Mouse (Mus musculus): ENCODE results near the gene Zswim7.
"Not testable (repeated sequence)": the region's sequence is repeated elsewhere in the genome, so short reads cannot be mapped to it uniquely, and the experiment has no call there.

Gene Zswim7

DNA sequence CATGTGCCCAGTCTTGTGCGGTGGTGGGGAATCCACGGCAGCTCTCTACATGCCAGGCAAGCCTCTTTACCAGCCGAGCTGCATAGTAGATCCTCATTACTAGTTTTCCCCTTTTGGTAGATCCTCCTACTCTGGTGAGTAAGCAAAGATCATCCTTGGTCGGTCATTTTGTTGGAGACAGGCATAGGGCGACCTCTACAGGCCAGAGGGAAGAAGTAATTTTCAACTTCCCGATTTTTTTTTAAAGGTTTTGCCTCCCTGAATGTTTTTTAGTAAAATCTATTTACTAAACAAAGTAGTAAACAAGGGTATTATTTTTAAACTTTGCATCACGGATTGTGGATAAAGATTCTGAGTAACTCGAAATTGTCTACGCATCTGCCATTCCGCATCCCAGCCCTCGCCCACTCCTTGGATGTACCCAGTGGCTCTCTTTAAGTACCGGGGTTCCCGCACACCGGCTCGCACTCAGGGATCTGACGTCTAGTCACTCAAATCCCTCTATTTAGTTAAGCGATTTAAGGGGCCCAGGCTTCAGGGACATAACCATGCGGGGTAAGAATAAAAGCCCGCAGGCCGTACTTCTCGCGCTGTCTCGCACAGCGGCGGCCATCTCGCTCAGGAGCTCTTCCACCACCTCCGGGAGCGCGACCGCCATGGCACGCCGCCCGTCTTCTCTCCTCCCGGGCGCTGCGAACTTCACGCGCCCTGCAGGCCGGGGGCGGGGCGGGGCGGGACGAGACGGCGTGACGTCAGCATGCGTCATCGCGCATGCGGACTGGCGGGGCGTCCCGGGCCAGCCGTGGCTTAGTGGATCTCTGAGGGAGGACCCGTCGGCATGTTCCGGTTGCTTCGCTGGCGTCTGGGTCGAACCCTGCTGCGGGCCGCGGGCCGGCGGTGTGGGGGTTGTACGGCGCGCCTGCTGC lies at the start of gene Zswim7, which contains the start of gene Ttc19:
Gene Zswim7 (minus strand): TSS at position 701 of the 926 bp plus-strand sequence.
Gene Ttc19 (plus strand): TSS at position 799 of the 926 bp plus-strand sequence.
- DNase-seq (ENCODE audit: low spot score in 2 of 2): peak; percentile 91 to 95

DNA sequence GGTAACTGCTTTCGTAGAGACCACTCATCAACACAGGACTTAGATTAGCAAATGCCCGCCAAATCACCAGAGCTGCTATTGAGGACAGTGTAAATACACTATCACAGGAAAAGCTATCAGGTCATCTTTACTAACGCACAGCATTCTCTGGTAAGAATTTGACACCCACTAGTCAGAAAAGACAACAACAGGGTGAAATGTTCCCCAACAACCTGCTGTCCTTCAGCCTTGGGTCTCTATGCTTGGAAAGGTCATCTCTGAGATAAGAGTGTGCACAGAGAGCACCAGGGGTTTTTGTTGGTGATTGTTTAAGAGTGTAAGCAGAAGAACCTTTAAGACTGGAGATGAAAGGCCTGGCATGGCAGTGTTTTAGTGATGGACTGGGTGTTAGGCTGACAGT lies 42.5 kb upstream of the Zswim7 start:
- no peak for DNase-seq (ENCODE audit: low spot score in 2 of 2)

GRCm38 (mm10) chr11:62320097-62320496 lies 38.9 kb upstream of the Zswim7 start:
- DNase-seq (ENCODE audit: low spot score in 2 of 2): no peak

DNA sequence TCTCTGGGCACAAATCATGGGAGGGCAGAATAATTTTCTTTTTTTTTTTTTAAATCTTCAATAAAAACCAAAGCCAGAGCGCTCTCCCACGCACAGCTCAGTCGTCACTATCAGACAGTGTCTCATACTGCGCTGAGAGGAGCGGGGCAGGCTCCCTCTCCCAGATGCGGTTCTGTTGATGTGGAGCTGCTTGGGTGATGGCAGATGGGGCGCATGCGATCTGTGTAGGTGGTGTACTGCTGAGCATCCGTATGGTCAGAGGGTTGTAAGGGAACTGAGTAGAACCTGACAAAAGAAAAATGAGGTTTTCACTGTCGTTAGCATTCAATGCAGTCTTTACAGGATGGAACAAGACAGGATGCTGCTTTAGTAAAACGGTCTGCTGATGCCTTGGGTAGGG lies 36.6 kb upstream of the Zswim7 start:
- DNase-seq (ENCODE audit: low spot score in 2 of 2): no peak

- no peak for DNase-seq (ENCODE audit: low spot score in 2 of 2)
These were observed 33.8 kb upstream of the Zswim7 start for GRCm38 (mm10) chr11:62314984-62315383.

GRCm38 (mm10) chr11:62309296-62309695 lies 28.1 kb upstream of the Zswim7 start:
- no peak for DNase-seq (ENCODE audit: low spot score in 2 of 2)

GRCm38 (mm10) chr11:62305866-62306265 lies 24.7 kb upstream of the Zswim7 start:
- no peak for DNase-seq (ENCODE audit: low spot score in 2 of 2)

DNA sequence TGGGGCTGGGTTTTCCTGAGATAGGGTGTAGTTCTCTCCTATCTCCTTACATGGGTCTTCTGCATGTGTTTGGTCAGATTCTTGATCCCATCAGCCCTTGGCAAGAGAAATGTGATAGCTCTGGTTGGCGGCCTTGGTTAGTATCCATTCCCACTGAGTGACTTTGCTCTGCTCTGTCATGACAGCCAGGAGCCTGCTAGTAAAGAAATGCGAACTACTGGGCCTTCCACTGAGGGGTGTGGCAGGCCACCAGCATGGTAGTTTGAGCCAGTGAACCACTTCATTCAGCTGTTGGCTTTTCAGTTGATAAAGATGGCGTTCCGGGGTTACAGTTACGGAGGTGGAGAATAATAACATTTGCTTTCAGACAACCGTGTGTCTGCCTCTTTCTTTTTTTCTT lies 17.7 kb upstream of the Zswim7 start:
- no peak for DNase-seq (ENCODE audit: low spot score in 2 of 2)

DNA sequence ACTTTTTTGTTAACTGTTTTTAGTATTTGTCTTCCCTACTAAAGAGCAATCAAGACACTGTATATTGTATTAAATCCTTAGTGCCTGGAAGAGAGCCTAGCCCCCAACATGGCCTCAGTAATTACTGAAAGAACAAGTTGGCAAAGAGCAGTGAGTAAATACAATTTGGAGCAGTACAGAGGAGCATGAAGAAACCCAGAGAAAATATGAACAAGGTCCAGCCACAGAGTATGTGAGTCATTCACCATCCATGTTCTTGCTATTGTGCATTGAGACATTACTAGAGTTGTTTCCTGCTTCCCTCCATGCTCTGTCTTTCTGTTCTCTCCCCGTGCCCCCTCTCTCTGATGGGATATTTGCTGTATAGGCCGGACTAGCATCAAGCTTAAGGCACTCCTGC lies 12.9 kb upstream of the Zswim7 start:
- DNase-seq (ENCODE audit: low spot score in 2 of 2): no peak

DNA sequence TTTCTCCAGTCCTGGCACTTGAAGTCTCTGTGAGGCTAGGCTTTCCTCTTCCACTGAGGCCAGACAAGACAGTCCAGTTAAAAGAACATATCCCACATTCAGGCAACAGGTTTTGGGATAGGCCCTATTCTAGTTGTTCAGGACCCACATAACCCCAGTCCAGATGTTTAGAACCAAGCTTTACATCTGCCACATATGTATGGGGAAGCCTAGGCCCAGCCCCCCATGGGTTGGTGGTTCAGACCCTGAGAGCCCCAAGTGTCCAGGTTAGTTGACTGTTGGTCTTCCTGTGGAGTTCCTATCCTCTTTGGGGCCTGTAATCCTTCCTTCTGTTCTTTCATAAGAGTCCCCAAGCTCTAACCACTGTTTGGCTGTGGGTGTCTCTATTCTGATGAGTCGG lies 6.5 kb upstream of the Zswim7 start:
- DNase-seq (ENCODE audit: low spot score in 2 of 2): no peak

DNA sequence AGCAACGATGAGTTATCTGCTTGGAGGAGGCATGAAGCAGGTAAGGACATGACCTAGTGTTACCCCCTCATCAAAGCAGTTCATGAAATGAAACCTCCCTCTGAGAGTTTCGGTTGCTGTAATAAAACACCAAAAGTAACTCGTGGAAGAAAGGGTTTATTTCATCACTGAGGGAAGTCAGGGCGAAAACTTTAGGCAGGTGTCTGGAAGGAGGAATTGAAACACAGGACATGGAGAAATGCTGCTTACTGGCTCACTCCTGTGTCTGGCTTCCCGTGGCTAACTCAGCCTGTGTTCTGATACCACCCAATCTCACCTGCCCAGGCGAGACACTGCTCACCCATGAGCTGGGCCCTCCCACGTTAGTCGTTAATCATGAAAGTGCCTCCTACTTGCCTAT lies 3.8 kb upstream of the Zswim7 start:
- DNase-seq (ENCODE audit: low spot score in 2 of 2): no peak

DNA sequence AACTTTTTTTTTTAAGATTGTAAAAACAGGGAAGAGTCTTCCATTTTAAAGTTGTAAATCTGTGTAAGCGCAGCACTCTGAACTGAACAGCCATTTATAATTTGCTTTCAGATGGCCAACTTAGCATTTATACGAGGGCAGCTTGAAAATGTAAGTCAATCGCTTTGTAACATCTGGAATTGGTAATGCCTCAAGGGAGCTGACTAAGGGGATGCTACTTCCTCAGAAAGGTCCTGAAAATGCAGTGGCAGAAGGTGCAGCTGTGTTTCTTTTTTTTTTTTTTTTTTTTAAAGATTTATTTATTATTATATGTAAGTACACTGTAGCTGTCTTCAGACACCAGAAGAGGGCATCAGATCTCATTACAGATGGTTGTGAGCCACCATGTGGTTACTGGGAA lies 2.8 kb upstream of the Zswim7 start:
- DNase-seq (ENCODE audit: low spot score in 2 of 2): not testable (repeated sequence)

GRCm38 (mm10) chr11:62281601-62281997 lies 424 bp upstream of the Zswim7 start:
- no peak for DNase-seq (ENCODE audit: low spot score in 2 of 2)

DNA sequence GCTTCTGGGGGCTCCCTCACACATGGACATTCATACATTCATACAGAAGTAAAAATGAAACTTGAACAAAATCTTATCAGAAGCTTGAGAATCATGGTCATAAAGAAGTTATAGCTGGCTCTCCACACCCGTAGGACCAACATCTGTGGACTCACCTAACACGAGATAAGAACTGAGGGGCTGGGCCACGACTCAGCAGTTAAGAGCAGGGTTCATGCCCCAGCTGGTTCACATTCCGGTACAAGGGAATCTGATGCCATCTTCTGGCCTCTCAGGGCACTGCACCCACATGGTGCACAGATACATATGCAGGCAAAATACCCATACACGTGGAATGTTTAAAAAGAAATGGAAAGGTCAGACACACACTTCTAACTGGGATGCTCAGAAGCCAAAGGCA lies 3.1 kb downstream of the Zswim7 start:
- peak; percentile 52 to 78 for DNase-seq (ENCODE audit: low spot score in 2 of 2)

DNA sequence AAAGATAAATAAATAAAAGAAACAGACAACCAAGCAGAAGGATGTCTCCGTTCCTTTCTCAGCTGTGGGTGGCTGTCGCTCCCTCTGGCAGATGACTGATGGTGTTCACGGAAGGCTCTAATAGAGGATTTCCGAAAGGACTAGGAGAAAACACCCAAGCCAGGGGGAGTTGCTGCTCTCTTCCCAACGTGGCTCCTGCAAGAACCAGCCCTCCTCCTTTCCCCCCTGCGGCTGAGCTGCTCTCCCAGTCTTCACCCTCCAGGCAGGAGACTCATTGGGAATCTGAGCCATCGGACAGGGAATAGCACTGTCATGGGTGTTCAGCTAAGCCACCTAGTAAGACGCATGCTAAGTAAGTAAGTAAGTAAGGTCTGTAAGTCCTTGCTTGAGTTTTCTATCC lies 4.1 kb downstream of the Zswim7 start:
- DNase-seq (ENCODE audit: low spot score in 2 of 2): no peak

DNA sequence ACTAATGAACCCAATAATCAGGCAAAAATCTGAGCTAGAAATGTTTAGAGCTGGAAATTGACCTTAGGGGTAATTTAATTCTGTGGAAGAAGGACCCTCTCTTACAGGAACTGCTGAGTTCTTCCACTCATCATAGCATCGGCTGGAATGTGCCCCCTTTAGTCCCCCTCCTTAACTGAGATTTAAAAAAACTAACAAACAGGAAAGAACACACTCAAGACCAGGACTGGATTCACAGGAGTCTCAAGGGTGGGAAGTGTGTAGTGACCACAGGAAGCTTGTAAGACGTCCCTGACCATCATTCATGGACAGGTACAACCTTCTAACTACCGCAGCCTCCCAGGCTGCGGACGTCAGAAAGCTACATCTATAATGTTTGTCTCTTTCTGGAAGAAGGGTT lies 10.3 kb downstream of the Zswim7 start:
- no peak for DNase-seq (ENCODE audit: low spot score in 2 of 2)

- DNase-seq (ENCODE audit: low spot score in 2 of 2): no peak
These were observed 12.1 kb downstream of the Zswim7 start for GRCm38 (mm10) chr11:62269097-62269496.

- DNase-seq (ENCODE audit: low spot score in 2 of 2): no peak
These were observed 12.8 kb downstream of the Zswim7 start for GRCm38 (mm10) chr11:62268381-62268780.

DNA sequence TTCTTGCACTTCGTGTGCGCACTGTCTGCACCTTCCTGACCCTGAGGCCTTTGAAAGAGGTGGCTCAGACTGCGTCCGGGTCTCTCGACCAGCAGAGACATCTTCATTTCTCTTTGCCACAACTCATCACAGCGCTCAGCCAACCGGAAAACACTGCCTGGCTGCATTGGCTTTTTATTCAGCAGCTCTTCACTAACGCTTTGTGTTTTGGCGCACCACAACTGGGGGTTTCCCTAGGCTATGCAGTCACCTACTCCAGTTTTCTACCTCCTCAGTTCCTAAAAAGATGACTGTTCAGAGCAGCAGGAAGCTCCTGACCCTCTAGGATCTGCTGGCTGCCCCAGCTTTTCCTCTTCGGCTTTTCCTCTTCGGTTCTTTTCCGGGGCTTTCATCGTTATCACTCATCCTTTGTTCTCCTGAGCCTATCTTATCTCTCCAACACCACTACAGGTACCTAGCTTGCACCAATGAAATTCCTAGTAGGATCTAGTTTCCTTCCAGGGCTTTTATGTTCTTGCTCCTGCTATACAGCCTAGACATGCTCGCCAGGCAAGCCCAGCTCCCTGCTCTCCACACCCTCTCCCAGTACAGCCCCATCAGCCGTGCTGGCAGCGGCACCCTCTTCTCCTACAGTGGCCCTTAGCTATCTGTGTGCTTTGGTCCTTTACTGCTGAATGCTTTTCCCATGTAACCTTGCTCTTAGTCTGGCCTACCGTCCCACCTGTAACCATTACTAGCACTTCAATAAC lies 14.5 kb downstream of the Zswim7 start:
- no peak for DNase-seq (ENCODE audit: low spot score in 2 of 2)

GRCm38 (mm10) chr11:62265642-62266041 lies 15.5 kb downstream of the Zswim7 start:
- no peak for DNase-seq (ENCODE audit: low spot score in 2 of 2)

- DNase-seq (ENCODE audit: low spot score in 2 of 2): no peak
These were observed 17.2 kb downstream of the Zswim7 start for GRCm38 (mm10) chr11:62264018-62264417.

DNA sequence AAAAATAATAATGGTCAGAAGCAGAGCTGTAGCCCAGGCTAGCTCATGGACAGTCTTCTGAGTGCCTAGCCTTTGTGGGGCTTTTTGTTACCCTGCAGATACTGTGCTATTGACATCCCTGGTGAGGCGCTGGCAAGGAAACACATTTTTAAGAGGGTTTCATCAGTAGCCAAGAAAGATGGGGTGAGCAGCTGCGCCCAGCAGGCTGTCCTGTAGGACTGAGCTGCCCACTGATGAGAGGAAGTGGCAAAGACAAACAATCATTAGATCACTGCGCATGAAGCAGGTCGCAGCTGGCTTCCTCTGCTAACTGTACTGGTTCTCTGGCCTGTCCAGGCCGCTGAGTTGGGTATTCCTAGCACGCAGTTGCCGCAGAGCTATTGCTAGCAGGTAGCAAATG lies 17.6 kb downstream of the Zswim7 start:
- DNase-seq (ENCODE audit: low spot score in 2 of 2): no peak

DNA sequence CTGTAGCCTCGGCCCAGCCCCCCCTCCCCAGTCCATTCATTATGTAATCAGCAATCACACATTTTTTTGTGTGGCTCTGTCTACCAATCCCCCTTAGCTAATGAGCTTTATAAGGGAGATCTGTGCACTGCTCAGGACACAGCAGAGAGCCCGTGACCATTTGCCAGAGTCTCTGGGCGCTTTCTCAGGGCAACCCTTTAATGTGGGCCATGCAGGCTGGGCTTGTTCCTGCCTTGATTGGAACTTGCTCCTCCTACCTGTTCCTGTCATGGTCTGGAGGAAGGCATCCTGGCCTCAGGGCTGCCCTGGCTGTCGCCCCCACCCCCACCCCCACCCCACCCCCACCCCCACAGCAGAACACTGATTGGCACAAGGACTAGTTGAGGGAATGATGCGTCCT lies 22.0 kb downstream of the Zswim7 start:
- no peak for DNase-seq (ENCODE audit: low spot score in 2 of 2)
